Mouse (Mus musculus): Measurements from ENCODE around the gene S1pr2. TPM values are rescaled to one million over a fixed set of nuclear protein-coding genes. Genes with fewer than 3 reads are reported as not detected.

Gene S1pr2
- total and polyA plus RNA-seq, 3 experiments: 1.3 to 3.2 (median 2.0) TPM

DNA sequence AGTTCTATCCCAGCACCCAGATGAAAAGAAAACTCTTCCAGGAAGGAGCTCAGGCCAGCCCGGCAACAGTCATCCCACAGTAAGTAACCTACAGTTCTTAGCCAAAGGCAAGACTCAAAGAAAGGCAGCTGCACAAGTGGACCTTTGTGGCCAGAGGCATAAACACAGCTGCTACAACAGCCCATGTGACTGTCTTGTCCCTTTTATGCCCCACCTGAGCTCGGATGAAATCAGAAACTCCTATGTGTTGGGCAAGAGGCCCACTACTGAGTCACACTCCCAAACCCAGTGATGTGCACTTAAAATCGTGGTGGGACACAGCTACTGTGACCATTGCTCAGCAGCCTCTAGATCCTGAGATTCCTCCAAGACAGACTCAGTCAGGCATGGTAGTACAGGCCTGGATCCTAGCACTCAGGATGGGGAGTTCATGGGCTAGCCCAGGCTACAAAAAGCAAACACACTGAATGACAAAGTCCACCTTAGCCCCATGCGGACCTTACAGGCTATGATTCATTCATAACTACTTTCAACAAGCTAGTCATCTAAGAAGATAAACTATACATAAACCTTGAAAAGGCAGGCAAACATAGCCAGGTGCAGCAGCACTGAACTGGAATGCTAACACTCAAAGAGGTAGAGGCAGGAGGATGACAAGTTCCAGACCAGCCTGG is 31.7 kb downstream of the S1pr2 start:
- in situ Hi-C loops (cut with MboI; ENCODE audit: low pct_ligation_motif_present, low pct_unique_long_range_greater_than_20kb, low sequenced_read_pairs) (loop anchor here (5.0 kb wide), 1 partner anchor 57 kb away; the partner anchor contains the start of gene Mrpl4), dilution Hi-C loops (cut with MboI; ENCODE audit: extremely low pct_ligation_motif_present, extremely low pct_unique_long_range_greater_than_20kb, low sequenced_read_pairs) (no loop called here)
- H3K27ac ChIP-seq (ENCODE audit: insufficient read depth, low read depth): no peak overlapping the region
- no peaks in the 10 kb centered on the region for H3K9me3 ChIP-seq (replicated peaks; ENCODE audit: low read length)
- no peak overlapping the region for H3K4me2 ChIP-seq (ENCODE audit: insufficient read depth, low read depth, poor library complexity, severe bottlenecking)
- H3K4me1 ChIP-seq (ENCODE audit: control insufficient read depth in 1 of 2, insufficient read depth in 2 of 2): peaks cover 21 to 97% of the 10 kb centered on the region in 2 experiments
- H3K79me2 ChIP-seq (replicated peaks; ENCODE audit: control insufficient read depth, extremely low read depth, insufficient read depth, poor library complexity, severe bottlenecking): peaks cover 90% of the 10 kb centered on the region
- H3K27me3 ChIP-seq (replicated peaks): no peaks in the 10 kb centered on the region
- H3K4me3 ChIP-seq (replicated peaks in 1 of 3; ENCODE audit: low read depth in 2 of 3, low read length in 2 of 3, poor library complexity in 1 of 3): no peak overlapping the region
- no peak overlapping the region for H3K9ac ChIP-seq (ENCODE audit: insufficient read depth, low read depth)
- no peak for DNase-seq (ENCODE audit: extremely low read depth)
- no peak for TF ChIP-seq BHLHE40 (IDR thresholded peaks at IDR 0.05; ENCODE audit: low read depth, low read length)
- no peak for TF ChIP-seq JUND (conservative IDR thresholded peaks at IDR 0.05; ENCODE audit: low read depth, low read length)
- no peak for TF ChIP-seq ZNF384 (IDR thresholded peaks at IDR 0.05; ENCODE audit: low read depth, low read length)
- TF ChIP-seq MYC (IDR thresholded peaks at IDR 0.05; ENCODE audit: low read depth, low read length): no peak
- no peak for TF ChIP-seq ZKSCAN1 (IDR thresholded peaks at IDR 0.05; ENCODE audit: borderline replicate concordance, low read depth, low read length)
- peaks cover 39 to 95% of the 10 kb centered on the region in 2 experiments for H3K36me3 ChIP-seq (replicated peaks in 1 of 2; ENCODE audit: control insufficient read depth in 1 of 2, insufficient read depth in 1 of 2, low read length in 1 of 2)

DNA sequence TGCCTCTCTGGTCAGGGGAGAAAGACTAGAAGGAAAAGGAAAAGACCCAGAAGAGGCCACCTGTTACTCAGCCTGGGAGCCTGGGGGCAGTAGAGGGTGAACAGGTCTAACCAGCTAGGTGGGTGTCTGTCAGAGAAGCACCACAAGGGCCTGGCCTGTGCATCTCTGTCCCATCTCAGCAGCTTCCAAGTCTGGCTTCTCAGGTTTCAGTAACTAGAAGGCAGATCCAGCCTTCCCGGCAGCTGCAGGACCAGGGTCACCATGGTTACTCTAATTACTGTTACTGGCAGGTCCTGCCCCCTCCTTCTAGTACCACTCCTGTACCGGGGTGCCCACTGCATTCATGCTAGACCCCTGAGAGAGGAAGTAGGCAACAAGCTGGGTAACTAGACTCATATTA is 32.7 kb downstream of the S1pr2 start:
- in situ Hi-C loops (cut with MboI; ENCODE audit: low pct_ligation_motif_present, low pct_unique_long_range_greater_than_20kb, low sequenced_read_pairs): no loop called here

DNA sequence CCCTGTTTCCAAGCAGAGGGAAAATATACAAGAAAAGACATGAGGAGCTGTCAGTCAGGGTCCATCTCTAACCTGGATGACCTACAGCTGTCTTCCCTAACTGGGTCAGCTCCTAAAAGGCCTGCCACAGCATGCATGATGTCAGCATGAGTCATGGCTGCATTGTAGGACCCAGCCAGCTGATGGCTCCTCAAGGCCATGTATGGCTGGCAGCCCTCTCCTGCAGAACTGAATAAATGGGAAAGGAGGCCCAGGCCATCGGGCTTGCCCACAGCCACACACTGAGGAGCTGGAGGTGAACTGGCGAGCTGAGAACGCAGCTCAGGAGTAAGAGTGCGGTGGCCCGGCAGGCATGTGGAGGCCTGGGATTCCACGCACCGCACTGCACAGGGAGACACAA is 33.2 kb downstream of the S1pr2 start:
- DNase-seq (ENCODE audit: extremely low read depth): no peak
- Histone ChIP-seq H3K27ac (ENCODE audit: insufficient read depth, low read depth) (peak overlapping the region; percentile 5; the same call in 1 of the 2 replicates), H3K27me3 (replicated peaks) (no peaks in the 10 kb centered on the region), H3K79me2 (replicated peaks; ENCODE audit: control insufficient read depth, extremely low read depth, insufficient read depth, poor library complexity, severe bottlenecking) (peaks cover 83% of the 10 kb centered on the region), H3K4me2 (ENCODE audit: insufficient read depth, low read depth, poor library complexity, severe bottlenecking) (no peak overlapping the region), H3K9me3 (replicated peaks; ENCODE audit: low read length) (no peaks in the 10 kb centered on the region), H3K4me3 (replicated peaks in 1 of 3; ENCODE audit: low read depth in 2 of 3, low read length in 2 of 3, poor library complexity in 1 of 3) (no peak overlapping the region), H3K4me1 (ENCODE audit: control insufficient read depth in 1 of 2, insufficient read depth in 2 of 2) (peaks cover 21 to 90% of the 10 kb centered on the region in 2 experiments), H3K36me3 (replicated peaks in 1 of 2; ENCODE audit: control insufficient read depth in 1 of 2, insufficient read depth in 1 of 2, low read length in 1 of 2) (peaks cover 52 to 99% of the 10 kb centered on the region in 2 experiments), H3K9ac (ENCODE audit: insufficient read depth, low read depth) (no peak overlapping the region)
- in situ Hi-C loops (cut with MboI; ENCODE audit: low pct_ligation_motif_present, low pct_unique_long_range_greater_than_20kb, low sequenced_read_pairs) (no loop called here), dilution Hi-C loops (cut with MboI; ENCODE audit: extremely low pct_ligation_motif_present, extremely low pct_unique_long_range_greater_than_20kb, low sequenced_read_pairs) (no loop called here)
- no peak for TF ChIP-seq ZNF384 (IDR thresholded peaks at IDR 0.05; ENCODE audit: low read depth, low read length)
- TF ChIP-seq ETS1 (conservative IDR thresholded peaks at IDR 0.05; ENCODE audit: low read depth, low read length): no peak

More for the DNA sequence above, 32.7 kb downstream of the S1pr2 start:
- no peak for DNase-seq (ENCODE audit: extremely low read depth)
- Histone ChIP-seq H3K9ac (ENCODE audit: insufficient read depth, low read depth) (no peak overlapping the region), H3K27ac (ENCODE audit: insufficient read depth, low read depth) (no peak overlapping the region), H3K4me1 (ENCODE audit: control insufficient read depth in 1 of 2, insufficient read depth in 2 of 2) (peaks cover 21 to 95% of the 10 kb centered on the region in 2 experiments), H3K36me3 (replicated peaks in 1 of 2; ENCODE audit: control insufficient read depth in 1 of 2, insufficient read depth in 1 of 2, low read length in 1 of 2) (peaks cover 47 to 98% of the 10 kb centered on the region in 2 experiments), H3K79me2 (replicated peaks; ENCODE audit: control insufficient read depth, extremely low read depth, insufficient read depth, poor library complexity, severe bottlenecking) (peaks cover 84% of the 10 kb centered on the region), H3K27me3 (replicated peaks) (no peaks in the 10 kb centered on the region), H3K4me2 (ENCODE audit: insufficient read depth, low read depth, poor library complexity, severe bottlenecking) (no peak overlapping the region), H3K4me3 (replicated peaks in 1 of 3; ENCODE audit: low read depth in 2 of 3, low read length in 2 of 3, poor library complexity in 1 of 3) (no peak overlapping the region), H3K9me3 (replicated peaks; ENCODE audit: low read length) (no peaks in the 10 kb centered on the region)
- no peak for TF ChIP-seq ZMIZ1 (IDR thresholded peaks at IDR 0.05; ENCODE audit: low read depth, low read length)
- TF ChIP-seq TCF12 (IDR thresholded peaks at IDR 0.05; ENCODE audit: low read depth, low read length): no peak
- no peak for TF ChIP-seq E2F4 (IDR thresholded peaks at IDR 0.05; ENCODE audit: insufficient replicate concordance, low read depth, low read length)
- no peak for TF ChIP-seq UBTF (IDR thresholded peaks at IDR 0.05; ENCODE audit: low read depth, low read length)
- no peak for TF ChIP-seq ETS1 (conservative IDR thresholded peaks at IDR 0.05; ENCODE audit: low read depth, low read length)
- dilution Hi-C loops (cut with MboI; ENCODE audit: extremely low pct_ligation_motif_present, extremely low pct_unique_long_range_greater_than_20kb, low sequenced_read_pairs): no loop called here
